Mouse (Mus musculus): ENCODE measurements around the gene Etfdh.

Gene Etfdh

GRCm38 (mm10) chr3:79567703-79568362 is 61.5 kb downstream of the Etfdh start, which contains the start of gene Fnip2:
TSS of gene Fnip2 (minus strand) at chr3:79567796.
- ChIA-PET POLR2A (interaction anchor here (0.5 to 4.4 kb wide), 69 partner anchors 9 to 451 kb away, joined by 3 to 97 read pairs (median 5); partner anchors contain the start of genes Ppid (in 3 of the 4), 4930579G24Rik (in 2 of the 4) and Etfdh (in 1 of the 4)), CTCF (interaction anchor here (0.5 to 3.1 kb wide), 7 partner anchors 10 to 392 kb away, joined by 3 to 15 read pairs (median 3); no protein-coding TSS in a partner anchor)

GRCm38 (mm10) chr3:79566716-79567691 is 62.3 kb downstream of the Etfdh start:
- ChIA-PET CTCF (interaction anchor here (0.6 to 3.1 kb wide), 7 partner anchors 20 to 365 kb away, joined by 3 to 15 read pairs (median 4); no protein-coding TSS in a partner anchor), POLR2A (interaction anchor here (0.6 to 4.4 kb wide), 70 partner anchors 9 to 450 kb away, joined by 3 to 97 read pairs (median 5); partner anchors contain the start of genes Ppid (in 3 of the 4), 4930579G24Rik (in 2 of the 4) and Etfdh (in 2 of the 4))

- CTCF ChIA-PET: no interaction called here
- POLR2A ChIA-PET: no interaction called here
Measured at GRCm38 (mm10) chr3:79564875-79565606, 64.3 kb downstream of the Etfdh start.

- ChIA-PET POLR2A (interaction anchor here in 2 of 4 experiments (0.7 to 2.6 kb wide), 5 partner anchors 10 to 36 kb away, joined by 3 to 11 read pairs (median 8); no protein-coding TSS in a partner anchor), CTCF (no interaction called here)
Measured at GRCm38 (mm10) chr3:79563511-79563910, 65.8 kb downstream of the Etfdh start.

- ChIA-PET POLR2A (interaction anchor here in 3 of 4 experiments (0.9 to 2.6 kb wide), 10 partner anchors 8 to 46 kb away, joined by 3 to 11 read pairs (median 4); partner anchors contain the start of gene Ppid (in 1 of the 3)), CTCF (no interaction called here)
Measured at GRCm38 (mm10) chr3:79561784-79562715, 67.2 kb downstream of the Etfdh start.

GRCm38 (mm10) chr3:79560555-79560954 is 68.7 kb downstream of the Etfdh start:
- CTCF ChIA-PET: interaction anchor here in 1 of 4 experiments (0.7 kb wide), 1 partner anchor 60 kb away, joined by 5 read pairs; no protein-coding TSS in a partner anchor
- POLR2A ChIA-PET: interaction anchor here in 2 of 4 experiments (0.6 to 2.0 kb wide), 5 partner anchors 9 to 776 kb away, joined by 3 to 11 read pairs (median 4); no protein-coding TSS in a partner anchor

GRCm38 (mm10) chr3:79559773-79560045 is 69.6 kb downstream of the Etfdh start:
- ChIA-PET POLR2A (interaction anchor here in 2 of 4 experiments (0.9 to 2.0 kb wide), 5 partner anchors 8 to 29 kb away, joined by 3 to 11 read pairs (median 4); no protein-coding TSS in a partner anchor), CTCF (interaction anchor here in 1 of 4 experiments (0.6 kb wide), 1 partner anchor 10 kb away, joined by 5 read pairs; no protein-coding TSS in a partner anchor)

GRCm38 (mm10) chr3:79559021-79559772 is 70.1 kb downstream of the Etfdh start:
- ChIA-PET CTCF (no interaction called here), POLR2A (interaction anchor here in 2 of 4 experiments (0.9 to 2.0 kb wide), 4 partner anchors 7 to 29 kb away, joined by 3 to 11 read pairs (median 4); no protein-coding TSS in a partner anchor)

- POLR2A ChIA-PET: interaction anchor here in 2 of 4 experiments (0.9 to 4.5 kb wide), 3 partner anchors 12 to 24 kb away, joined by 4 to 62 read pairs (median 42); partner anchors contain the start of gene Fnip2 (in 1 of the 2)
- CTCF ChIA-PET: interaction anchor here in 1 of 4 experiments (0.7 kb wide), 1 partner anchor 25 kb away, joined by 3 read pairs; no protein-coding TSS in a partner anchor
Measured at GRCm38 (mm10) chr3:79555061-79555460, 74.2 kb downstream of the Etfdh start.

All from embryonic stem cell, embryonic (primary cell).